Mouse (Mus musculus) CD8-positive naive resting alpha-beta T cell, adult 57 days (primary cell): ENCODE measurements around the gene Pcnp. TPM values are rescaled to one million over a fixed set of nuclear protein-coding genes. Genes with fewer than 3 reads are reported as not detected.

Experiments used
- total RNA-seq: library from RNA; stranded (reverse); gene quantifications from one replicate; pipeline ENCODE4 v1.2.4, GENCODE M21; 2023

Pcnp gene
- total RNA-seq: 95.4 TPM

GRCm38 (mm10) chr16:56029661-56030082, at the start of gene Pcnp:
Pcnp (minus strand) TSS chr16:56029739.

GRCm38 (mm10) chr16:56048038-56048437, 18.5 kb upstream of the Pcnp start, which contains the start of gene Senp7:
Senp7 (plus strand) TSS chr16:56048338.

GRCm38 (mm10) chr16:56037138-56038010, 7.8 kb upstream of the Pcnp start, which contains the start of gene Trmt10c:
Trmt10c (minus strand) TSS chr16:56037819.

GRCm38 (mm10) chr16:55973431-55974255, 55.9 kb downstream of the Pcnp start, which contains the start of gene Zbtb11:
Zbtb11 (plus strand) TSS chr16:55973883.

GRCm38 (mm10) chr16:55966212-55966871, 63.2 kb downstream of the Pcnp start, which contains the start of gene Rpl24:
Rpl24 (plus strand) TSS chr16:55966275.

Other genes starting within 250 kb of the Pcnp start
- 87.6 TPM for gene Nfkbiz, start 190.8 kb downstream of the Pcnp start, total RNA-seq
- gene Nxpe3, start 134.5 kb downstream of the Pcnp start, total RNA-seq: 9.1 TPM
- gene Cep97, start 94.9 kb downstream of the Pcnp start, total RNA-seq: 61.5 TPM
- 1,040 TPM for gene Rpl24, start 63.5 kb downstream of the Pcnp start, total RNA-seq
- 45.5 TPM for gene Zbtb11, start 55.9 kb downstream of the Pcnp start, total RNA-seq
- 14.1 TPM for gene Trmt10c, start 8.1 kb upstream of the Pcnp start, total RNA-seq
- gene Senp7, start 18.6 kb upstream of the Pcnp start, total RNA-seq: 81.0 TPM
- gene Impg2, start 174.6 kb upstream of the Pcnp start, total RNA-seq: 2.2 TPM